Mouse (Mus musculus): ENCODE results near the gene Cdk2ap1.

DNA sequence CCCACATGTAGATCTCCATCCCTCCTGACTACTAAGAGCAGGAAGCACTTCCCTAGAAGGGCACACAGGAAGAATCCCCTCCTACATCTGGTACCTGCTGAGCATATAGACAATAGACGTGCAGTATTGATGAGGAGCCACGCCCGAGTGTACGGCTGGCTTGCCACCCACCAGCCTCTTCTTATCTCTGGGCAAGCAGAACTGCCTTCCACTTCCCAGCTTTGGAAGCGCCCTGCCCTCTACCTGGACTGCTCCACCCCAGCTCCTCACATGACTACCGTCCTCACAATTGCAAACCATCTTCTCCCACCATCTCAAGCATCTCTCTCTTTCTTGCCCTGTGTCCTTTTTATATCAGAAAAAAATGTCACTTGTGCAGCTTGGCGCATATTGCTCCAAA is 45.2 kb downstream of the Cdk2ap1 start:
- TF ChIP-seq CTCF (IDR thresholded peaks at IDR 0.05; ENCODE audit: control insufficient read depth, insufficient read depth, insufficient replicate concordance, low read depth, low read length) (no peak), POLR2A (IDR thresholded peaks at IDR 0.05; ENCODE audit: control insufficient read depth, low read depth, low read length) (no peak)
